Mouse (Mus musculus) gastrocnemius, adult 8-10 months (tissue): ENCODE measurements around the gene Il27ra. TPM values are rescaled to one million over a fixed set of nuclear protein-coding genes. Genes with fewer than 3 reads are reported as not detected.
"Not testable (repeated sequence)": the region's sequence is repeated elsewhere in the genome, so short reads cannot be mapped to it uniquely, and the experiment has no call there.

Experiments
- DNase-seq, 2 experiments: peaks; one replicate each; pipeline ENCODE4 v3.0.0; 2022; ENCODE audit warnings: low spot score in 2 of 2
- total RNA-seq, 4 experiments: library from RNA; stranded (reverse); gene quantifications; 2 replicates each; pipeline ENCODE4 v1.2.4; 2022

Gene Il27ra
- total RNA-seq, 4 experiments from 2014 or later, result 0.27 to 0.56 (median 0.43) TPM

GRCm38 (mm10) chr8:84021569-84021968 lies 20.8 kb downstream of the Il27ra start:
- DNase-seq, result no peak

- DNase-seq, result no peak
Observed at GRCm38 (mm10) chr8:84021096-84021495, 21.3 kb downstream of the Il27ra start, which contains the start of gene Palm3. Palm3 (plus strand) TSS chr8:84021471.

- DNase-seq, result no peak
Observed at GRCm38 (mm10) chr8:84019738-84020137, 22.7 kb downstream of the Il27ra start.

GRCm38 (mm10) chr8:84015833-84016232 lies 26.6 kb downstream of the Il27ra start:
- no peak for DNase-seq

GRCm38 (mm10) chr8:84012499-84013165 lies 29.8 kb downstream of the Il27ra start:
- DNase-seq, result no peak

- DNase-seq, result no peak
Observed at GRCm38 (mm10) chr8:84011705-84012498, 30.5 kb downstream of the Il27ra start, which contains the start of gene 2210011C24Rik. 2210011C24Rik (minus strand) TSS chr8:84012171.

- DNase-seq, result peak in 1 of 2 experiments; percentile 64
Observed at GRCm38 (mm10) chr8:84010625-84011611, 31.5 kb downstream of the Il27ra start.

GRCm38 (mm10) chr8:84009876-84010275 lies 32.5 kb downstream of the Il27ra start:
- DNase-seq, result peak; percentile 78 to 79

GRCm38 (mm10) chr8:84008362-84008761 lies 34.0 kb downstream of the Il27ra start:
- DNase-seq, result no peak

GRCm38 (mm10) chr8:84005502-84005901 lies 36.9 kb downstream of the Il27ra start:
- not testable (repeated sequence) for DNase-seq

- peak; percentile 95 to 96 for DNase-seq
Observed at GRCm38 (mm10) chr8:84004533-84005201, 37.7 kb downstream of the Il27ra start.

- no peak for DNase-seq
Observed at GRCm38 (mm10) chr8:84003612-84004246, 38.7 kb downstream of the Il27ra start.

- DNase-seq, result no peak
Observed at GRCm38 (mm10) chr8:84002957-84003611, 39.3 kb downstream of the Il27ra start.

GRCm38 (mm10) chr8:84001281-84002000 lies 40.9 kb downstream of the Il27ra start, which contains the start of gene 1700067K01Rik:
1700067K01Rik (plus strand) TSS chr8:84001502.
- no peak for DNase-seq

GRCm38 (mm10) chr8:83999825-84000224 lies 42.6 kb downstream of the Il27ra start:
- no peak for DNase-seq

GRCm38 (mm10) chr8:83999057-83999705 lies 43.2 kb downstream of the Il27ra start:
- DNase-seq, result no peak

GRCm38 (mm10) chr8:83998231-83999056 lies 43.9 kb downstream of the Il27ra start:
- DNase-seq, result peak in 1 of 2 experiments; percentile 44
